Mouse (Mus musculus): ENCODE results near the gene Cebpb.

- TF ChIP-seq FLI1 (IDR thresholded peaks at IDR 0.05; ENCODE audit: low read length): no peak
- TF ChIP-seq GATA1 (IDR thresholded peaks at IDR 0.05; ENCODE audit: borderline replicate concordance, low read length): no peak
These were observed 42.4 kb downstream of the Cebpb start for GRCm38 (mm10) chr2:167731149-167731548.
